Mouse (Mus musculus) small intestine, adult 2 months (tissue): ENCODE data around the gene Lbx1. TPM values are rescaled to one million over a fixed set of nuclear protein-coding genes. Genes with fewer than 3 reads are reported as not detected.

ENCODE experiments used
- H3K27ac ChIP-seq: fragments of 200-500 bp; 2 replicates; pipeline ENCODE4 v1.5.1; 2012; ENCODE audit warnings: low read depth, low read length, control low read depth, inconsistent platforms; ENCODE audit not compliant: insufficient read depth
- H3K27me3 ChIP-seq: fragments of 200-500 bp; 2 replicates; pipeline ENCODE4 v1.6.1; 2012; ENCODE audit warnings: mild to moderate bottlenecking, moderate library complexity, low read length, inconsistent platforms; ENCODE audit not compliant: control insufficient read depth, insufficient read depth
- H3K36me3 ChIP-seq: fragments of 200-500 bp; 2 replicates; pipeline ENCODE4 v1.6.1; 2012; ENCODE audit warnings: mild to moderate bottlenecking, low read length, control low read depth, inconsistent platforms; ENCODE audit not compliant: control insufficient read depth, insufficient read depth
- H3K4me1 ChIP-seq: fragments of 200-500 bp; 2 replicates; pipeline ENCODE4 v1.6.1; 2012; ENCODE audit warnings: low read length, inconsistent platforms, mixed read lengths; ENCODE audit not compliant: control insufficient read depth, insufficient read depth, insufficient read length
- H3K4me3 ChIP-seq: fragments of 200-500 bp; 2 replicates; pipeline ENCODE4 v1.5.1; 2012; ENCODE audit warnings: low read depth, mild to moderate bottlenecking, control low read depth, inconsistent platforms, low read length, moderate library complexity
- CTCF ChIP-seq: fragments of 200-500 bp; IDR thresholded peaks from 2 replicates; pipeline ENCODE4 v1.5.1; 2012; ENCODE audit warnings: low read depth, mild to moderate bottlenecking, control low read depth, inconsistent platforms, low read length, moderate library complexity, mixed read lengths; ENCODE audit not compliant: insufficient replicate concordance, insufficient read length; ENCODE audit errors: extremely low read depth
- POLR2A ChIP-seq: fragments of 200-500 bp; IDR thresholded peaks from 2 replicates; pipeline ENCODE4 v1.6.1; 2012; ENCODE audit warnings: low read depth, mild to moderate bottlenecking, control low read depth, inconsistent platforms, low read length, moderate library complexity
- WGBS: fragments of 180-500 bp; shearing (Covaris S2); methylation state at CpG from one replicate; pipeline ENCODE4 v1.1.7; 2018; 5-methylcytosine and 5-hydroxymethylcytosine counted together
- polyA plus RNA-seq: library from polyadenylated mRNA; depleted of rRNA; stranded (reverse); fragments of >200 nt; gene quantifications from 2 replicates; pipeline ENCODE4 v1.2.3, GENCODE M21; 2012

Lbx1 gene
- polyA plus RNA-seq, 1 experiment: not detected

DNA sequence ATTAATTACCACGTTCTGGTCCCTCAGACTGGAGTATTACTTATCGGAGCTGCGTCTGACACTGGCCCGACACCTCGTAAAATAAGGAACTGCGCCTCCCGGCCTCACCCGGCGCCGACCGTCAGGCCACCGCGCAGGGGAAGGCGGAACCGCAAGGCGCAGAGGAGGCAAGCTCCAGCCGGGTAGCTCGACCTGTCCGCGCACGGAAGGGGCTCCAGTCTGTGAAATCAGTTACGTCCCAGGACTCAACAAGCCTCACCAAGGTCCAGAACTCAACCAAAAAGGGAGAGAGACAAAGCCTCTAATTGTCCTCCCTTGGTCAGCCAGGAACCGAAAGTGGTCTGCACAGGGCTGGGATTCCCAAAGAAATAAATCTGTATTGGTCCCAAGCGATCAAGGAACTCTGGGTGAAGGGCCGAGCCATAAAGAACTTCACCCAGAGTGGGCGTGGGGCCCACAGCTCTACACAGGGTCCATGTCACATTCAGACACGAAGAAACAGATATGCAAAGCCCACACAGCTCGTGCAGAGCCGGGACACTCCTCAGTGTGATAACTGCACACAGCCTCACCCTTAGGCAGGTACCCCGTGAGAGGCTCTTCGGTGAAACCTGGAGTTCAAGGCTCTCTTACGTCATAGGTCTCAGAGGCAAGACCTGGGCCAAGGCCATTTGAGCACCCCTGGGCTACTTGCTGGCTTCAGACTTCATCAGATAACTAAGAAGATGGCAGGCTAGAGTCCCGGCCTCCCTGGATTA, 6.1 kb downstream of the Lbx1 start:
- H3K36me3 ChIP-seq: no peaks in the 10 kb centered on the region
- peaks cover 6% of the 10 kb centered on the region; the same call in 1 of the 2 replicates for H3K4me1 ChIP-seq
- no peak overlapping the region for H3K27ac ChIP-seq
- peak overlapping the region; percentile 33 for H3K4me3 ChIP-seq
- under 1% methylated on average over 33 of the region's 33 CpGs for WGBS
- H3K27me3 ChIP-seq: peaks cover 86% of the 10 kb centered on the region
- no peak for TF ChIP-seq POLR2A
- no peak for TF ChIP-seq CTCF

DNA sequence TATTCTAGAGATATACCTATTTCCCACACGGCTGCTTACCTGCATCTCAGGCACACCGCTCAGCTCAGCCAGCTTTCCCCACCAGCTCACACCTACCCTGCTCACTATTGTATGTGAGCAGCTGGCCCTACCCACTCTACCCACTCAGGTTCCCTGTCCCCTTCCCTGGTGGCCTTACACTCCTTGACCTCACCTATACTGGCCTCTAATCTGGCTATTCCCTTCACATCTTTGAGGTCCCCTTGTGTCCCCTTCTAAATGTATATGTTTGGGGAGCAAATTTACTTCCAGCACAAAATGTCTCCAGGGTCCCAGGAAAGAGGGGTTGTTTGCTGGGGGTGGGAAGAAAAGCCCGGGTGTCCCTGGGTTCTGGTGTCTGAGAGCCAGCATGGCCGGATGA, 6.8 kb downstream of the Lbx1 start:
- WGBS: 8% methylated on average over 4 of the region's 4 CpGs
- Histone ChIP-seq H3K27ac (no peak overlapping the region), H3K36me3 (no peaks in the 10 kb centered on the region), H3K4me3 (no peak overlapping the region), H3K27me3 (peaks cover 86% of the 10 kb centered on the region), H3K4me1 (peaks cover 6% of the 10 kb centered on the region; the same call in 1 of the 2 replicates)
- TF ChIP-seq POLR2A (no peak), CTCF (no peak)

GRCm38 (mm10) chr19:45228097-45228496, 7.5 kb downstream of the Lbx1 start:
- Histone ChIP-seq H3K27ac (no peak overlapping the region), H3K27me3 (peaks cover 85% of the 10 kb centered on the region), H3K36me3 (no peaks in the 10 kb centered on the region), H3K4me1 (peaks cover 2% of the 10 kb centered on the region; the same call in 1 of the 2 replicates), H3K4me3 (no peak overlapping the region)
- WGBS: 12% methylated on average over 12 of the region's 12 CpGs
- no peak for TF ChIP-seq POLR2A
- no peak for TF ChIP-seq CTCF

GRCm38 (mm10) chr19:45227671-45228070, 7.9 kb downstream of the Lbx1 start:
- WGBS: 30% methylated on average over 1 of the region's 1 CpGs
- H3K36me3 ChIP-seq: no peaks in the 10 kb centered on the region
- peaks cover 85% of the 10 kb centered on the region for H3K27me3 ChIP-seq
- TF ChIP-seq CTCF (no peak), POLR2A (no peak)
- H3K4me1 ChIP-seq: peaks cover 2% of the 10 kb centered on the region; the same call in 1 of the 2 replicates
- no peak overlapping the region for H3K27ac ChIP-seq
- H3K4me3 ChIP-seq: no peak overlapping the region

DNA sequence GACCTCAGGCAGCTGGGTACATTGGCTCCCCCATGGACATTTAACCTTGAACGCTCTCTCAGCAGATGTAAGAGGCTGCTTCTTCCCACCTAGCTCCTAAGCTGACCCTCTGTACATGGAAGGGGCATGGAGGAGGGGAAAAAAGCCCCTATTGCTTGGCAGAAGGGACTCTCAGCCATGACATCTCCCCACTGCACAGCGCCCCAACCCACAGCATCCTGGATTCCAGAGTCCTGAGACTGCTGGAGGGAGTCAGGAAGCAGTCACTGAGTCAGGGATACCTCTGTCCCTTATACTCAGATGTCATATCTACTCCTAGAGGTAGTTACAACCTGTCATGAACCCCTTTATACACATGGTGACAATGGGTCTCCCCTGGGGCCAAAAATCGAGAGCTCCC, 8.6 kb downstream of the Lbx1 start:
- Histone ChIP-seq H3K27ac (no peak overlapping the region), H3K4me1 (peaks cover 2% of the 10 kb centered on the region; the same call in 1 of the 2 replicates), H3K27me3 (peaks cover 85% of the 10 kb centered on the region), H3K4me3 (no peak overlapping the region), H3K36me3 (no peaks in the 10 kb centered on the region)
- WGBS: 3% methylated on average over 3 of the region's 3 CpGs
- TF ChIP-seq POLR2A (no peak), CTCF (no peak)

GRCm38 (mm10) chr19:45226246-45226645, 9.4 kb downstream of the Lbx1 start:
- Histone ChIP-seq H3K4me3 (no peak overlapping the region), H3K4me1 (0 out of 2 replicates have a peak, but pooled peaks cover 2% of the 10 kb centered on the region), H3K36me3 (no peaks in the 10 kb centered on the region), H3K27me3 (peaks cover 85% of the 10 kb centered on the region), H3K27ac (no peak overlapping the region)
- TF ChIP-seq POLR2A (no peak), CTCF (no peak)
- 5% methylated on average over 8 of the region's 8 CpGs for WGBS

GRCm38 (mm10) chr19:45225130-45225529, 10.5 kb downstream of the Lbx1 start:
- no peak overlapping the region for H3K27ac ChIP-seq
- no peak for TF ChIP-seq CTCF
- TF ChIP-seq POLR2A: no peak
- H3K4me1 ChIP-seq: 0 out of 2 replicates have a peak, but pooled peaks cover 2% of the 10 kb centered on the region
- WGBS: 4% methylated on average over 12 of the region's 12 CpGs
- no peaks in the 10 kb centered on the region for H3K36me3 ChIP-seq
- no peak overlapping the region for H3K4me3 ChIP-seq
- H3K27me3 ChIP-seq: peaks cover 76% of the 10 kb centered on the region
